Mouse (Mus musculus): ENCODE results near the gene Ccr10.

The Ccr10 gene

DNA sequence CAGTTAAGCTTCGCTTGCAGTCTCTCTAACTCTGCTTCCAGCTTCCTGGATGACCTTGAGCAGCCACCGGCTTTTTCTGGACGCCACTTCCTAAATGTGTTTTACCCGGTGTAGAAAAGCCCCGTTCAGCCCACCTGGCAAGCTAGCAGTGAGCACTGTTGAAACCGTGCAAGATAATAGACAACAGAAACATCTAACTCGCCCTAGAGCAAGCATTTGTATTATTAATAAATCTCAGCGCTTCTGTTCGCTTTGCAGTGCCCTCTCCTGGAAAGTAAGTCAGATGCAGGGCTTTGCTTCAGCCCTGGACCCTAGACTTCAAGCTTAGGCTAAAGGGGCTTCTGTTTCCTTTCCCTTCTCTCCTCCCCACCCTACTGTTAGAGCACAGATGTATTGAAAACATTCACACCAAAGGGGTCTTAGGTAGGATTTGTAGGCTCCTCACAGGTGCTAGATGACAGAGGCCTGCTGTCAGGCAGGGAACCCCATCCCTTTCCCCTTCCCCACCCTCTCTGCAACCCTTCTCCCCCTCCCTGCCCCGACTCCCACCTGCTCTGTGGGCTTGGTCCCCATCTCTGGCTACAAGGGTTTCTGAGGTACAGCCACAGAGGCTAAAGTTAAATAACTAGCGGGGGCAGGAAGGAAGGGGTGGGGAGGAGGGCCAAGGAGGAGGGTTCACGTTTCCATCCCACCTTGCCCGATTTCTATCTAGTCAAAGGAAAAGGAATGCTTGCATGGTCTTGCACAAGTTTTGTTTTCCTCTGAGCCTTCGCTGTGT, at the start of gene Ccr10:
Ccr10 (minus strand) TSS at position 593 of the 778 bp plus-strand sequence.
- CTCF ChIA-PET = interaction anchor here (0.5 to 2.6 kb wide), 4 partner anchors 36 to 521 kb away, joined by 3 to 15 read pairs (median 4); partner anchors contain the start of gene Psmc3ip

DNA sequence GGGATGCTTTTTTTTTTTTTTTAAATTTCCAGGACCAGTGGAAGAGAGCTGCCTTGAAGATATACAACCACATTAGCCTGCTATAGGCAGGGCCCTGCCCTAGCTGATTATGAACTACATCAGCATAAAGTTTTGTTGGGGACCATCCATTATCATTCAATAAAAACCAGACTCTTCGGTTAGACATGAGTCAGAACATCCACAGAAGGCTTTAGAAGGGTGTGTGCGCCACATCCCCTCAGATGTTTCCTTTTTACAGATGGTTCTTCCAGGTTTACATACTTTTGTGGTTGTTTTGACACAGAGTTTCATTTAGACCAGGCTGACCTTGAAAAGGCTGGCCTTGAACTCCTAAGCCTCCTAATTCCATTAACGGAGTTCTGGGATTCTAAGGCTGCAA, 49.1 kb upstream of the Ccr10 start:
- CTCF ChIA-PET = interaction anchor here (0.7 to 1.0 kb wide), 2 partner anchors 24 kb away, joined by 3 to 4 read pairs; no protein-coding TSS in a partner anchor

DNA sequence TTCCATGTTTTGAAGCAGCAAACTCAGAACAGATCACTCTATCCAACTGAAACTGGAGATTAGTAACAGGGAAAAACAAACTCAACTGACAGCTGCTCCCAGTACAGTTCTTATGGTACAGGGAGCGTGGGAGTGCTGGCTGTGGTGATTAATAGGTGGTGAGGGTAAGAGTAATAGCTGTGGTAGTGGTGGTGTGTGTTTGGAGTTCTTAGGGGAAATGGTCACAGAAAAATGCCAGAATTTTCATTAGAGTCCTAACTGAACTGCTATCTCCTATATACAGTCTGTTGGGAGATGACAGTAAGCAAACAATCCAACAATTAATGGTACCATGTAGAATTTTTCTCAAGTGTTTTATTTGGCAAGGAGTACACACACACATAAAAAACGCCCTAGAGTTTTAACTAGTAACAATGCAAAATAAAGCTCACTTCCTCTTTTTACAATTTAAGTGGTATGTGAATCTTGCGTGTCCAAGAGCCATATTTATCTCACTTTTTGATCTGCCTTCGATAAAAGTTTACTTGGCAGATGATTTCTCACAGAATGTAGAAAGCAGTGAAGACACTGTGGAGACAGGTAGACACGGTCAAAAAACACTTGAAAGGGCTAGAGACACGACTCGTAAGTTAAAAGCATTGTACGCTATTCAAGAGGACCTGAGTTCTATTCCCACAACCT, 46.2 kb upstream of the Ccr10 start:
- CTCF ChIA-PET = no interaction called here

DNA sequence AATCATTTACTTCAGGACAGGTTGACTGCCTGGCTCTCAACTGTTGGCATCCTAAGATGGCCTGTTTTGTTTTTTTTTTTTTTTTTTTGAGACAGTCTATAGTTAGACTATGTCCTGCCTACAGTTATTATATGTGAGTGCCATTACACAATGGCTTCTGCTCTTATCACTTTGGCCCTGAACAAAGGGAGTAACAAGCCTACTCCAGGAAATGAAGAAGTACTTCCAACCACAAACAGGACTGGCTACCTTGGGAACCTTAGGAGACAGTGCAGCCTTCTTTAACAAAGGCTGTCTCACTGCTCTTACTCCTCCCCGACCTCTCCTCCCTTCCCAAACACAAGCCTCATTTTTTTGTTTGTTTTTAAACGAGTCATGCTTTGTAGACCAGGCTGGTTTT, 45.6 kb upstream of the Ccr10 start:
- CTCF ChIA-PET = no interaction called here

DNA sequence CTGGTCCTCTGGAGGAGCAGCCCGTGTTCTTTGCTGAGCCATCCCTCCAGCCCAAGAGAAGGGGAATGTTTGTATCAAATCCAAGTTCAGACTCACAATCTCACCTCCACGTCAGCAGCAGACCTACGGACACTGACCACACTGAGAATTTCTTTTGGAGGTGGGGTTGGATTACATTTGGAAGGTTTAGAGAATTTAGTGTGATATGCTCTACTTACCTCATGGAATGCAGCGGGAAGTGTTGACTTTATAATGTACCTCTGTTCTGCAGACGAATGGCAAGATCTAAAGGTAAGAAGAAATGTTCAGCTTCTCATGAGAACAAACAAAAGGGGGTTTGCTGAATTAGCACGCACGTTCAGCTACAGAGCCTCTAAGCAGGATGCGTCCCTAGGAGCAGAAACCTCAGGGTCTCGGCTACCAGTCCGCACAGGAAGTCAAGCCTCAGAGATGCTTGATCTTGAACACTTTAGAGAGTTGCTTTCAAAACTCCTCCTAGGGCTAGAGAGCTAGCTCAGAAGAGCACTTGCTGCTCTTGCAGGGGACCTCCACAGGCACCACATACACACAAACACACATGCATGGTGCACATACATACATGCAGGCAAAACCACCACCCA, 43.3 kb upstream of the Ccr10 start:
- CTCF ChIA-PET = interaction anchor here (0.6 kb wide), 1 partner anchor 42 kb away, joined by 4 read pairs; the partner anchor contains the start of gene Wnk4

DNA sequence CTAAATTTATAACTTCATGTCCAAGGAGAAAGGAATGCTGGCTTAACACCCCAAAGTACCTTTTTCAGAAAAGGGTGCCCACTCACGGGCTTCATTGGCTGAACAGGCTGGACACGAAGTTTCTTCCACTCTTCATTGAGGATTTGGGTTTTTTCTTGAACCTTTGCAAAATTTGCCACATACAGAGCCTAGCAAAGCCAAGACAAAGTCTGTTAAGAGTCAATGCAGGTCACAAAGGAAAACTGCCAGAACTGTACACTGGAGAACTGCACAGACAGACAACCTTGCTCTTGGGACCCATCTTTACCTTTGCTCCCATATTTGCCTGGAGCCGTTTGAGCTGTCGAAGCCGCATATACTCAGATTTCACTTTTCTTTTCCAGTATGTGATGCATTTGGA, 41.7 kb upstream of the Ccr10 start:
- CTCF ChIA-PET = no interaction called here

DNA sequence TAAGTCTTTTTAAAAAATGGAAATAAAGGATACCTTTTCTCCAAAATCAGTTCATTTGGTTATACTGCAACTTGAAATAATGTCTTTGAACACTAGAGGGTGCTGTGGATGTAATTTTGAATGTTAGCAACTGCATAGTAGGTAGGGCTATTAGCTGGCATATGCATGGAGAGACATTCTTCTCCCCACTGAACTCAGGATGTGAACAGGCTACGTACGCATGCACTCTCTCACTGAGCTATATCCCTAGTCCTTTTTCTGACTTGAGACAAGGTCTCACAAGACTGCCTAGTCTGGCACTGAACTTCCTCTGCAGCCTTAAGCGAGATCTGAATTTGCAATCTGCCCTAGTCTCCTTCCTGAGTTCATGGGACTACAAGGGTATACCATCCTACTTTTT, 36.7 kb upstream of the Ccr10 start:
- CTCF ChIA-PET = interaction anchor here (0.7 kb wide), 2 partner anchors 69 to 947 kb away, joined by 5 to 10 read pairs; no protein-coding TSS in a partner anchor

DNA sequence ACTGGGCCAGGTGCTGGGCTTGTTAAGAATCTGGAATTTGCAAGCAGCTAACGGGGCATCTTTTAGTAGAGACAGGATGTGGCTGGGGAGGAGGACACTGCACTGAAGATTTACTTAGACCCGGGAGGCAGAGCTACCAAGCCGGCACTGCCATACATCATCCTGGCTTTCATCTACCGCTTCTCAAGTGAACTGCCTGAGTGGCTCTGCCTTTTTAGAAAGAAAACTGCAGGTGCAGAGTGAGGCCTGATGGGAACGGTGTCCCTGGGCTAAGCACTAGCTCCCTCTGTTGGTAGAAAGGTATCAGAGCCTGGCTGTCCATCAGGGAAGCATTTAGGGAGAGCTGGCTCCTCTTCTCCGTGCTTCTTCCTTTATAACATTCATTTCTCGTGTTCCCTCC, 25.7 kb upstream of the Ccr10 start:
- CTCF ChIA-PET = interaction anchor here (1.0 kb wide), 1 partner anchor 394 kb away, joined by 3 read pairs; no protein-coding TSS in a partner anchor

DNA sequence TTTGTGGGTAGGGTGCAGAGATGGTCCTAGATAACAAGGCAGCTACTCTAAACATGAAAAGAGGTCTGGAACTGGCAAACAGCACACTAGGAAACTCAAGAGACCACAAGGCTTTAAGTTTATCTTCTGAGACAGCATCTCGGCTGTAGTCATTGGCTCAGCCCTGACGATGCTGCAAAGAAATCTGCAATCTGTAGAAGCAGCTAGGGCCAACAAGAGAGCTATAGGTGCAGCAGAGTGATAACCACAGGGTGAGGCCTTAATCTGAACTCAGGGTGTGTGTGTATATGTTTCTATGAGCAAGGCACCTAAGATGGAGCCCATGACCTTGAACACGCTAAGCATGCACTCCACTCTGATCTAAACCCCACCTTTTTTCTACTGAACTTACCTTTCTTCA, 24.3 kb upstream of the Ccr10 start:
- CTCF ChIA-PET = interaction anchor here (0.6 kb wide), 1 partner anchor 81 kb away, joined by 3 read pairs; no protein-coding TSS in a partner anchor

DNA sequence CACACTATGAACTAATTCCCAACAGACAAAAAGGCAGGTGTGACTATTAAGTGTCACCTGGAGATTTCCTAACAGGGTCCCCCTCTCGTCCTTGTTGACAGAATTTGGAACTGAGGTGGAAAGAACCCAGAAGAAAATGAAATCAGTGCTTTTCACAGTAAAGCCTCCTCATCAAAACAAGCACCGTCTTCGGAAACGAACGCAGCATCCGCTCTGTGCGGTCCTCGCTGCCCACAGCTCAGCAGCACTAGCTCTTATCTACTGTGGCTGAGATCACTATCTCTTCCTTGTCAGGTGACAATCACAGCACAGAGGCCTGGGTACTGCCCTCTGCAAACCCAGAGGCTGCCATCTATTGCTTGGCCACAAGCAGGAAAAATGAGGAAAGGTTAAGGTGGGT, 20.9 kb upstream of the Ccr10 start:
- CTCF ChIA-PET = interaction anchor here (0.5 kb wide), 1 partner anchor 1944 kb away, joined by 3 read pairs; no protein-coding TSS in a partner anchor

DNA sequence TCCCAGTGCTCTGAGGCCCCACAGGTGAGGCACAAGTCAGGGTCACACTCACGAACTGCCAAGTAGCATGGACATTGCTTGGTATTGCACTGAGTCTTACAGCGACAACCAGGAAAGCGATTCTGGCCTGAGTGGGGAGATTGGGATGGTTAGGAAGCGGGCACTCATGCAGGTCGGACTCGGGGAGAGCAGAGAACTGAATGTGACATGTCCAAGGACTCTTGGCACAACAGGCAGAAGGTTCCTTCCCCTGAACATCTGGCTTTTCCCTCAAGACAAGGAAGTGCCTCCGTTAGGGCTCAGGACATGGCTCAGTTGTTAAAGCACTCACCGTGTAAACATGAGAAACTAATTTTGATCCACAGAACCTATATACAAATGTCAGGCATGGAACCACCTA, 20.3 kb upstream of the Ccr10 start:
- CTCF ChIA-PET = no interaction called here

DNA sequence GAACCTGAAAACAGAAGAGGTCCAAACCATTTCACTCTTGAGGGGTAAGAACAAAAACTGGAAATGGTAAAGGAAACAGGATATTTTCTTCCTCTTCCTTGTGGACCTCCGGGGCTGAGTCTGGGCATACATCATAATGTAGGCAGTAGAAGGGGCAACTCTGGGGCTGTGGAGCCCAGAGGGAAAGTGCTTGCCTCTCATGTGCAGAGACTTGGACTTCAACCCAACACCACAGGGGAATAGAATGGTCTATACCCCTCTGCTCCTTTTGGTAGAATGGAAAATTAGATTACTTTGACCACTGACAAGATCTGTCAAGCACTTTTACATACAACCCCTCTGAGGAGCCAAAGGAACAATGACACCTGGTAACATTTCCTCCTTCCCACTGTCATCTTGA, 19.9 kb upstream of the Ccr10 start:
- CTCF ChIA-PET = no interaction called here

DNA sequence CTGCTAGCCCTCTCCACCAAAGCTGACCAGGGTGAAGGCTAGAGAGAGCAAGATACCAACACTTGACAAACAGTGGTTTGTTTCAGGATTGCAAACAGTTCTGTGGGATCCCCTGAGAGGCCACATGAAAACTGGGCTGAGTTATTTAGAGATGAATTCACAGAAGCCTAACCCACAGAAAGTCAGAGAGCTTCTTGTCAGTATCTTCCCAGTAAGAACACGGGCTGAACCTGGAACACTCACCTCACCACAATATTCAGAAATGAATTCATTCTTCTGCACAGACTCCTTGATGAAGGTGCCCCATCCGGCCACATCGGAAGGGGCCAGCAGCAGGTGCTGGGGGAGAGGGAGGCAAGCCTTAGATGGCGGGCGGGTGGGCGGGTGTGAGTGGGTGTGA, 19.4 kb upstream of the Ccr10 start:
- CTCF ChIA-PET = no interaction called here

DNA sequence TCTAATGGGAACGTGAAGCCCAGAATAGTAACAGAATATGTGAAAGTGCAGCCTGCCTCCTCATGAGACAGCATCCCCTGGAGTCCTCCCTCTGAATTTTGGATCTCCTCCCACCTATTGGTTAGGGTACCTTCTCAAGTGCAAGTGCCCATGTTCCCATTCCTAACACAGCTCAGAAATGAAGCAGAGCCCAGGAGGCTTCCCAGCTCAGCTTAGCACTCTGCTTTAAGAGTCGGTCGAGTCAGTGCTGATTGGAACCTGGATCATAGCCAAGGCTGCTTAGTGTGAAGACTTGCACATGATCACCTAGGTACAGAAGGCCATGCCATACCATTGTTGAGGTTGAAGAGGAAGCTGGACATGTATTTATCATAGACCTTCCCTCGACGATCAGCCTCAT, 18.9 kb upstream of the Ccr10 start:
- CTCF ChIA-PET = no interaction called here

DNA sequence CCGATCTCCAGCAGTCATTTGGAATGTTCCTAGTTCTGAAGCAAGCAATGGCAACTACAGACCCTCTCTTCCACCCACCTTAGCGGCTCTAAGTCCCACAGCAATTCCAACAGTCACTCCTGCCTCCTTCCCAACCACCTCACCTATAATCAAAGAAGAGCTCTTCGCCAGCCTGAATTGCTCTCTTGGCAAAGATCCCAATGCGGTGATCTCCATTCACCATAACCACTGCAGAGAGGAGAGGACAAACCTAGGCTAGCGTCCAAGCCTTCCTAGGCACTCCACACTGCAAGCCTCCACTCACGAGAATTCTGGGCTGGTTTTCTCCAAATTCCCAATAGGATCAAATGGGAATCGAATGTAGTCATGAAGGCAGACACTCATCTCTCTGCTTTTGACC, 17.8 kb upstream of the Ccr10 start:
- CTCF ChIA-PET = interaction anchor here (0.6 kb wide), 2 partner anchors 176 to 522 kb away, joined by 3 read pairs; no protein-coding TSS in a partner anchor

DNA sequence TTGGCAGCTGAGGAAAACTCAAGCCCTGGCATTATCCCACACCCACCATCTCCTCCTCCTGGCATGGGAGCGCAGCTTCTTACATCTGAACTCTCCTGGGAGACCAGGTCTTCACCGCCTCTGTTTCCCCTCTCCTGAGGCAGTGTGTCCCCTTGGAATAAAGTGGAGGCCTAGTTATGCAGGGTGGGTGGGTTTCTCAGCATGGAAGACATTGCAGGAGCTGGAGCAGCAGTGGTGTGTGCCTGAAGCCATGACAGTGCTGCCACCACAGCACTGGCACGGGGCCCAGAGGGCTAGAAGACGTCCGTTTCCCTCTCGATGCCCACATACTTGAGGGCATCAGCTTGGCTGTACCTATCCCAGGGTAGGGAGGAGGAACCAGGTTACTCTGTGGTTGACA, 17.4 kb upstream of the Ccr10 start:
- CTCF ChIA-PET = interaction anchor here (0.6 kb wide), 1 partner anchor 177 kb away, joined by 3 read pairs; no protein-coding TSS in a partner anchor

DNA sequence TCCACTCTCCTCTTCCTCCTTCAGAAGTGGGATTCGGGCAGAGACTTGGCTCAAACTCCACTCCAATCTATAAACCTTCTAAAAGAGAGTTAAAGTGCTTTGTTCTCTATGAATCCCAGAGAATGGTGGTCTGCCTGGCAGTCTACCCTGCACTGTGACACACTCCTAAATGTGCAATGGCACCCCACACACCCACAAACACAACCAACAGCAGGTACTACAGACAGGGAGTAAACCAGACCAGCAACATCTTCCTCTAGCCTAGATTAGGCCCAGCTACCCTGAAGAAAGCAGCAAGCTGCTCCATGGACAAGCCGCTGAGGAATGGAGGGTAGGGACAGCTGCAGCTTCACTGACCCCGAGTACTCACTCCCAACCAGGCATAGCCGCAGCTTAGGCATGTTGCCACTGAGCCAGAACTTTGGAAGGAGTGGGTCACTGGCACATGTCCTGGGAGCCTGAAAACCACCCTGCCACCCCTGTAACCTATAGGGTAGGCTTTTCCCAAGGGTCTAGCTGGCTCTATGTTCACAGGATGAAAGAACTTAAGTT, 16.8 kb upstream of the Ccr10 start:
- CTCF ChIA-PET = no interaction called here

DNA sequence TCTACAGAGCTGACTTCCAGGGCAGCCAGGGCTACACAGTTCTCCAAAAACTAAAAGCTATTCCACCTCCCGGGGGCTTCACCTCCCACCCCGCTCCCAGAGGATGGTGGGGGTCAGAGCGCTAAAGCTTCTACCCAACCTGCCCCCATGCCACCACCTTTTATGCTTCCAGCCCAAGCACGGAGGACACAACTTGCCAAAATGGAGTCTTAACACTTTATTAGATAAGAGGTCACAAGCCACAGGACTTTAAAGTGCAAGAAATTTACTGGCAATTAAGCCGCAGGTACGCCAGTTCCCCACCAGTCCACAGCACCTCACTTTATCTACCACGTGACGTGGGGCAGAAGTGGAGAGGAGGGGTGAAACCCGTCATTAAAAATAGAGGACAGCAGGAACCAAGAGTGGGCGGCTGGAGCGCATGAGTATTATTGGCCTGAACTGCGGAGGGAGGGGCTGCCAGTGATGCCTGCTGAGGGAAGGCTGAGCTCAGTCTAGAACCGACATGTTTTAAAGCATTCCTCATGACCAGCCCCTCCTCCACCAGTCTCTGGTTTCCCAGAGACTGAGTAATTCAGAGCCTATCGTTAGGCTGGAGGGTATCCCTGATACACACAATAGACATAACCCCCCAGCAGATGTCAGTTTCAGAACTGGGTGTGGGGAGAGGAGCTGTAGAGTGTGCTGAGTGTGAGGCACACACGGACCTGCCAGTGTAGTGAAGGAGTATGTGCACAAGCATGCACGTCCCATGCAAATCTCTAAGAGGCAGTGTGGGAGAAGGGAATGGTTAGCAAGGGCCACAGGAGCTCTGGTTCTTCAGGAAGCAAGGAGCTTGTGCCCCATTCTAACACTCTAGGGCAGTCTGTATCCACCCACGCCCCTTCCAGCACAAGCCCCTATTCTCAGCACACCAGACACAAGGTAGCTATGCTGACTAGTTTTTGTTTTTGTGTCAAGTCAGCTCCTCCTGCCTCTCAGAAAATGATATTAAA, 16.0 kb upstream of the Ccr10 start:
- CTCF ChIA-PET = interaction anchor here (1.0 kb wide), 1 partner anchor 12 kb away, joined by 3 read pairs; no protein-coding TSS in a partner anchor

DNA sequence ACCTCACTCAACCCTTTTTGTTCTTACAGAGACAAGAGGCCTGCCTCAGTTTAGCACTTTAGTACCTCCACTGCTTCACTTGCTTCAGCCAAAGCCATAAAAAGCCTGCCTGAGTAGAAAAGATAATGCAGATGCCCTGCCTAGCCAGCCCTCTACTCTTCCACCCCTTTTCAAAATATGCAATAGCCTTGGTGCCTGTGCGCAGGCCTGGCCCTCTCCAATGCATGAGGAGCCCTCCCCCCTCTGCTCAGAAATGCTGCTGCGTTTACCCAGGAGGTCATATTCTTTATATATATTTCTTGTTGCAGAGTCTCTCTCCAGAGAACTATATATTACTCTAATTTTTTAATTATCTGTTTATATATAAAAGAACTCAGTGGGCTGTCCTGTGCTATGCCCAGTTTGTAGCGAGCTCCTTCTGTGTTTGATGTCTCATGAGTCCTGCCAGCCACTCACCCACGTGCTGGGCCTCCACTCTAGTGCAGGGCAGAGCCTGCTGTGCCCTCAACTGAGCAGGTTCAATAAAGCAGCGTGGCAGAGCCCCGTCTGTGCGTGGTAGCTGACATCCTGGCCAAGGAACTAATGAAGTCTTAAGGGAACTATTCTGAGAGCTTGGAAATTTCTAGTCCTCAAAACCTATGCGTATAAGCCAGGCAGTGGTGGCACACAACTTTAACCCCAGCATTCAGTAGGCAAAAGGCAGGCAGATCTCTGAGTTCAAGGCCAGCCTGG, 15.1 kb upstream of the Ccr10 start:
- CTCF ChIA-PET = no interaction called here

Data from spleen, embryonic (tissue).